Mouse (Mus musculus): ENCODE measurements at regions not wholly inside any gene's neighbourhood (a gene's known extent, or its start where the extent isn't known, plus 50 kb on each side); places are given as distances from the start of the nearest gene placed in this dataset.

DNA sequence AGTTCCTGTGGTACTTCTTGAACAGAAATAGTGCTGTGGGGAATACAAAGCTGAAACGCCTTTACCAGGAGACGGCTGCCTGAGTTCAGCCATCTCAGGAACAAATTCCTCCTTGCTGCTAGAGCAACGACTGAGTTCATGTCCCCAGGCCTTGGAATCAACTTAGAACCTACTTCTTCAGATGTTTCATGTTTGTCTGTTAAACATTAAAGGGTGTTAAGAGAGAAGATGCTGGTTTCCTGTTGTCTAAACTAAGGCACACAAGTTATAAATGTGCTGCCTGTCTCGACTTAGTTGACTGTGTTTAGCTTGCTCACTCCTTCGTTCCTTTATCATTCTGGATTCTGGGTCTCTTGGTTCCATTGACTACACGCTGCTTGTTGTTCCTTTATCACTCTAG is 125.2 kb downstream of the Nab1 start:
- H3K27me3 ChIP-seq (ENCODE audit: control insufficient read depth, insufficient read depth, insufficient read length), result no peaks in the 10 kb centered on the region
- TF ChIP-seq CEBPB (IDR thresholded peaks at IDR 0.05; ENCODE audit: insufficient read depth, poor library complexity, severe bottlenecking) (no peak), TCF12 (IDR thresholded peaks at IDR 0.05; ENCODE audit: insufficient read depth, poor library complexity, severe bottlenecking) (no peak), MYOG (IDR thresholded peaks at IDR 0.05; ENCODE audit: control insufficient read depth in 1 of 3, insufficient read depth in 1 of 3, insufficient read length in 2 of 3, low read depth in 2 of 3) (no peak), MAX (IDR thresholded peaks at IDR 0.05; ENCODE audit: low read depth) (no peak), E2F4 (IDR thresholded peaks at IDR 0.05; ENCODE audit: insufficient read depth) (no peak), REST (IDR thresholded peaks at IDR 0.05; ENCODE audit: insufficient read depth, insufficient read length) (no peak), MYOD1 (IDR thresholded peaks at IDR 0.05; ENCODE audit: control insufficient read depth in 1 of 3, insufficient read length in 2 of 3, low read depth in 2 of 3) (no peak), TCF3 (IDR thresholded peaks at IDR 0.05; ENCODE audit: insufficient read length, low read depth) (no peak), USF1 (IDR thresholded peaks at IDR 0.05; ENCODE audit: low read depth) (no peak), POLR2A (IDR thresholded peaks at IDR 0.05; ENCODE audit: insufficient read length, low read depth) (no peak), SRF (IDR thresholded peaks at IDR 0.05; ENCODE audit: control insufficient read depth, insufficient read length, low read depth) (no peak), POLR2AphosphoS2 (IDR thresholded peaks at IDR 0.05; ENCODE audit: insufficient read length, low read depth) (no peak)
- no peak overlapping the region for H3K4me2 ChIP-seq (ENCODE audit: low read depth)
- no peak overlapping the region for H3ac ChIP-seq (ENCODE audit: control insufficient read depth, insufficient read length)
- no peak overlapping the region for H3K4me3 ChIP-seq
- no peaks in the 10 kb centered on the region for H3K36me3 ChIP-seq (ENCODE audit: control insufficient read depth, insufficient read depth)
- H3K79me2 ChIP-seq (ENCODE audit: control insufficient read depth, insufficient read depth), result no peaks in the 10 kb centered on the region

DNA sequence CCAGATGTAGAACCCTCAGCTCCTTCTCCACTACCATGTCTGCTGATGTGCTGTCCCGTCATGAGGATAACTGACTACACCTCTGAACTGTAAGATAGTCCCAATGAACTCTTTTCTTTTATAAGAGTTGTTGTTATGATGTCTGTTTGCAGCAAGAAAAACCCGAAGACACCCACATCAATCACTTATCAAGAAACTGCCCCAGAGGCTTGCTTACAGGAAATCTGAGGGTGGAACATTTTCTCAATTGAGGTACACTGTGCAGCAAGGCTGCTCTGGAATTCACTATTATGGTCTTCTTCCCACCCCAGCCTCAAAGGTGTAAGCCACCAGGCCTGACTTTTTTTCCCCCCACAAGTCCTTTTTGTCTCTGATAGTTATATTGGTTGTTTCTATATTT is 125.8 kb downstream of the Nab1 start:
- no peak overlapping the region for H3K4me3 ChIP-seq
- no peak for TF ChIP-seq POLR2AphosphoS2 (IDR thresholded peaks at IDR 0.05; ENCODE audit: insufficient read length, low read depth)
- TF ChIP-seq E2F4 (IDR thresholded peaks at IDR 0.05; ENCODE audit: insufficient read depth), result no peak
- TF ChIP-seq TCF12 (IDR thresholded peaks at IDR 0.05; ENCODE audit: insufficient read depth, poor library complexity, severe bottlenecking), result no peak
- TF ChIP-seq CEBPB (IDR thresholded peaks at IDR 0.05; ENCODE audit: insufficient read depth, poor library complexity, severe bottlenecking), result no peak
- no peak for TF ChIP-seq MYOG (IDR thresholded peaks at IDR 0.05; ENCODE audit: control insufficient read depth in 1 of 3, insufficient read depth in 1 of 3, insufficient read length in 2 of 3, low read depth in 2 of 3)
- TF ChIP-seq USF1 (IDR thresholded peaks at IDR 0.05; ENCODE audit: low read depth), result no peak
- TF ChIP-seq SRF (IDR thresholded peaks at IDR 0.05; ENCODE audit: control insufficient read depth, insufficient read length, low read depth), result no peak
- TF ChIP-seq MYOD1 (IDR thresholded peaks at IDR 0.05; ENCODE audit: control insufficient read depth in 1 of 3, insufficient read length in 2 of 3, low read depth in 2 of 3), result no peak
- TF ChIP-seq REST (IDR thresholded peaks at IDR 0.05; ENCODE audit: insufficient read depth, insufficient read length), result no peak
- TF ChIP-seq MAX (IDR thresholded peaks at IDR 0.05; ENCODE audit: low read depth), result no peak
- no peak for TF ChIP-seq POLR2A (IDR thresholded peaks at IDR 0.05; ENCODE audit: insufficient read length, low read depth)
- TF ChIP-seq TCF3 (IDR thresholded peaks at IDR 0.05; ENCODE audit: insufficient read length, low read depth), result no peak
- no peak overlapping the region for H3ac ChIP-seq (ENCODE audit: control insufficient read depth, insufficient read length)
- H3K27me3 ChIP-seq (ENCODE audit: control insufficient read depth, insufficient read depth, insufficient read length), result no peaks in the 10 kb centered on the region
- no peaks in the 10 kb centered on the region for H3K79me2 ChIP-seq (ENCODE audit: control insufficient read depth, insufficient read depth)
- no peaks in the 10 kb centered on the region for H3K36me3 ChIP-seq (ENCODE audit: control insufficient read depth, insufficient read depth)
- no peak overlapping the region for H3K4me2 ChIP-seq (ENCODE audit: low read depth)

DNA sequence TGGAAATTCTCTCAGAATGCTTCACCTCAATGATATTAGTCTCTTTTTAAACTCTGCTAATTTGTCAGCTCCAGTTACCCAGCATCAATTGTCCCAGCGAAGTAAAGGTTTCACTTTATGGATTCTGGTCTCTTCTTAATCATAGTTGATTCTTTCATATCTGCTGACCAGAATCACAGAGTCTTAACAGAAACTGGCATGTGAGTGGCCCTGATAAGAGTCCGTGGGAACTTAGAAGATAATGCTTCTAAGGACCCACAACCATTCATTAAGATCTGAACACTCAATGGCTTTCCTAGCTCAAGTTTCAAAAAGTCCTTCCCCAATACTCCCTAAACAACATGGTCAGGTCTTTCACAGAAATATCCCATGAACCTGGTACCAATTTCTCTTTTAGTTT is 126.7 kb downstream of the Nab1 start:
- TF ChIP-seq REST (IDR thresholded peaks at IDR 0.05; ENCODE audit: insufficient read depth, insufficient read length) (no peak), USF1 (IDR thresholded peaks at IDR 0.05; ENCODE audit: low read depth) (no peak), TCF3 (IDR thresholded peaks at IDR 0.05; ENCODE audit: insufficient read length, low read depth) (no peak), TCF12 (IDR thresholded peaks at IDR 0.05; ENCODE audit: insufficient read depth, poor library complexity, severe bottlenecking) (no peak), MYOD1 (IDR thresholded peaks at IDR 0.05; ENCODE audit: control insufficient read depth in 1 of 3, insufficient read length in 2 of 3, low read depth in 2 of 3) (no peak), POLR2A (IDR thresholded peaks at IDR 0.05; ENCODE audit: insufficient read length, low read depth) (no peak), POLR2AphosphoS2 (IDR thresholded peaks at IDR 0.05; ENCODE audit: insufficient read length, low read depth) (no peak), CEBPB (IDR thresholded peaks at IDR 0.05; ENCODE audit: insufficient read depth, poor library complexity, severe bottlenecking) (no peak), E2F4 (IDR thresholded peaks at IDR 0.05; ENCODE audit: insufficient read depth) (no peak), MAX (IDR thresholded peaks at IDR 0.05; ENCODE audit: low read depth) (no peak), SRF (IDR thresholded peaks at IDR 0.05; ENCODE audit: control insufficient read depth, insufficient read length, low read depth) (no peak), MYOG (IDR thresholded peaks at IDR 0.05; ENCODE audit: control insufficient read depth in 1 of 3, insufficient read depth in 1 of 3, insufficient read length in 2 of 3, low read depth in 2 of 3) (no peak)
- H3K79me2 ChIP-seq (ENCODE audit: control insufficient read depth, insufficient read depth), result no peaks in the 10 kb centered on the region
- H3K27me3 ChIP-seq (ENCODE audit: control insufficient read depth, insufficient read depth, insufficient read length), result no peaks in the 10 kb centered on the region
- H3K4me2 ChIP-seq (ENCODE audit: low read depth), result no peak overlapping the region
- no peak overlapping the region for H3ac ChIP-seq (ENCODE audit: control insufficient read depth, insufficient read length)
- no peaks in the 10 kb centered on the region for H3K36me3 ChIP-seq (ENCODE audit: control insufficient read depth, insufficient read depth)
- no peak overlapping the region for H3K4me3 ChIP-seq

DNA sequence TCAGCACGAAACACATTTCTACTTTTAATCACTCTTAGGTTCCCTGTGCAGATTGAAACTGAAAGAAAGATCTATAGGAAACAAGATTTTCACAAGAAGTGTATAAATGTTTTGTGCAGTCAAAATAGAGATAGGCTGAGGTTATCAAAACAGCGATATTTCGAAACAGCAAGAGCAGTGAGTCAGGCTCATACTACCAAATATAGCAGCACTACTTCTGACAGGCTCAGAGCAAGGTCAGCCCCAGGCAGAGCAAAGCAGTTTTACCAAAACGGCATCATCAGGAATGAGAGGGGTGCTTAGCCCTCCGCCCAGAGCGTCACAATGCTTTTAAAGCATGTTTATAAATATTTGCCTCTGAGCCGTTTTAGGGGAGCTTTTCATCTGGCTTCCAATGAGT is 133.4 kb upstream of the Gls start:
- H3K27me3 ChIP-seq (ENCODE audit: control insufficient read depth, insufficient read depth, insufficient read length), result no peaks in the 10 kb centered on the region
- H3ac ChIP-seq (ENCODE audit: control insufficient read depth, insufficient read length), result no peak overlapping the region
- H3K79me2 ChIP-seq (ENCODE audit: control insufficient read depth, insufficient read depth), result no peaks in the 10 kb centered on the region
- H3K4me3 ChIP-seq, result no peak overlapping the region
- TF ChIP-seq MAX (IDR thresholded peaks at IDR 0.05; ENCODE audit: low read depth) (no peak), POLR2A (IDR thresholded peaks at IDR 0.05; ENCODE audit: insufficient read length, low read depth) (no peak), E2F4 (IDR thresholded peaks at IDR 0.05; ENCODE audit: insufficient read depth) (no peak), REST (IDR thresholded peaks at IDR 0.05; ENCODE audit: insufficient read depth, insufficient read length) (no peak), SRF (IDR thresholded peaks at IDR 0.05; ENCODE audit: control insufficient read depth, insufficient read length, low read depth) (no peak), MYOD1 (IDR thresholded peaks at IDR 0.05; ENCODE audit: control insufficient read depth in 1 of 3, insufficient read length in 2 of 3, low read depth in 2 of 3) (no peak), POLR2AphosphoS2 (IDR thresholded peaks at IDR 0.05; ENCODE audit: insufficient read length, low read depth) (no peak), CEBPB (IDR thresholded peaks at IDR 0.05; ENCODE audit: insufficient read depth, poor library complexity, severe bottlenecking) (no peak), MYOG (IDR thresholded peaks at IDR 0.05; ENCODE audit: control insufficient read depth in 1 of 3, insufficient read depth in 1 of 3, insufficient read length in 2 of 3, low read depth in 2 of 3) (no peak), TCF3 (IDR thresholded peaks at IDR 0.05; ENCODE audit: insufficient read length, low read depth) (no peak), TCF12 (IDR thresholded peaks at IDR 0.05; ENCODE audit: insufficient read depth, poor library complexity, severe bottlenecking) (no peak), USF1 (IDR thresholded peaks at IDR 0.05; ENCODE audit: low read depth) (no peak)
- no peaks in the 10 kb centered on the region for H3K36me3 ChIP-seq (ENCODE audit: control insufficient read depth, insufficient read depth)
- no peak overlapping the region for H3K4me2 ChIP-seq (ENCODE audit: low read depth)
